Mouse (Mus musculus) intestine, embryonic 16.5 days (tissue): ENCODE measurements at regions not wholly inside any gene's neighbourhood (a gene's known extent, or its start where the extent isn't known, plus 50 kb on each side); places are given as distances from the start of the nearest gene placed in this dataset.

Source experiments
- ATAC-seq: fragments of 200-750 bp; cut with Nextera tagmentation; 2 replicates; pipeline ENCODE4 v1.8.0; 2017; ENCODE audit warnings: moderate TSS enrichment, moderate library complexity
- H3K27ac ChIP-seq: fragments of 300-500 bp; sonication (generic); 2 replicates; pipeline ENCODE4 v1.5.1; 2014; ENCODE audit warnings: mild to moderate bottlenecking, low read length
- H3K27me3 ChIP-seq: fragments of 300-500 bp; sonication (generic); replicated peaks from 2 replicates; pipeline ENCODE4 v1.6.1; 2014; ENCODE audit warnings: low read length, control low read depth, mixed read lengths; ENCODE audit not compliant: control insufficient read depth, insufficient read depth
- H3K36me3 ChIP-seq: fragments of 300-500 bp; sonication (generic); 2 replicates; pipeline ENCODE4 v1.6.1; 2014; ENCODE audit warnings: low read length, control low read depth; ENCODE audit not compliant: control insufficient read depth, insufficient read depth
- H3K4me1 ChIP-seq: fragments of 300-500 bp; sonication (generic); 2 replicates; pipeline ENCODE4 v1.6.1; 2014; ENCODE audit warnings: low read length, control low read depth, mixed read lengths; ENCODE audit not compliant: control insufficient read depth, insufficient read depth
- H3K4me2 ChIP-seq: fragments of 300-500 bp; sonication (generic); 2 replicates; pipeline ENCODE4 v1.6.1; 2014; ENCODE audit warnings: low read depth, low read length, control low read depth
- H3K4me3 ChIP-seq: fragments of 300-500 bp; sonication (generic); 2 replicates; pipeline ENCODE4 v1.5.1; 2014; ENCODE audit warnings: mild to moderate bottlenecking, low read length
- H3K9ac ChIP-seq: fragments of 300-500 bp; sonication (generic); 2 replicates; pipeline ENCODE4 v1.6.1; 2014; ENCODE audit warnings: low read depth, low read length
- H3K9me3 ChIP-seq: fragments of 300-500 bp; sonication (generic); 2 replicates; pipeline ENCODE4 v1.6.1; 2016; ENCODE audit warnings: low read length, control low read depth; ENCODE audit not compliant: control insufficient read depth
- WGBS: fragments of 180-500 bp; shearing (Covaris S2); extraction: QIAGEN DNeasy Blood & Tissue Kit; methylation state at CpG from one replicate; pipeline ENCODE4 v1.1.7; 2014; 5-methylcytosine and 5-hydroxymethylcytosine counted together

DNA sequence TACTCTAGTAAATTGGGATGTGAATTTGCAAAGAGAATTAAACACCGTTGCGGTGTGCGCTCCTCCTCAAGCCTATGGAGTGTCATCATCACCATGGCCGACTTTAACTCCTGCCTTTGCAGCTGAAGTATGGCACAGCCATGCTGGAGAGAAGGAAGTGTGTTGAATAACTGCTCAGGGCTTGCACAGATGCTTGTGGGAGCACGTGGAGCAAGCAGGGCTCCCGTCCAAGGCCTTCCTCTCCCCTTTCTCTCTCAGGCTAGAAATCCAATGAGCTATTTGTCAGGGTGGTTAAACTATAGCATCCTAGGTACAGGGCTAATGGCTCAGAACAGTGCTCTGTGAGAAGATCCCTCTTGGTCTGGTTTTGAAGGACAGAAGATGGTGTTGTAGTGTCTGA, 79.5 kb upstream of the Arhgap21 start:
- Histone ChIP-seq H3K4me2 (no peak overlapping the region), H3K27ac (no peak overlapping the region), H3K4me1 (no peaks in the 10 kb centered on the region), H3K4me3 (no peak overlapping the region), H3K9me3 (no peaks in the 10 kb centered on the region), H3K9ac (no peak overlapping the region), H3K36me3 (no peaks in the 10 kb centered on the region), H3K27me3 (no peaks in the 10 kb centered on the region)
- WGBS = 82% methylated on average over 6 of the region's 6 CpGs
- ATAC-seq = no peak

DNA sequence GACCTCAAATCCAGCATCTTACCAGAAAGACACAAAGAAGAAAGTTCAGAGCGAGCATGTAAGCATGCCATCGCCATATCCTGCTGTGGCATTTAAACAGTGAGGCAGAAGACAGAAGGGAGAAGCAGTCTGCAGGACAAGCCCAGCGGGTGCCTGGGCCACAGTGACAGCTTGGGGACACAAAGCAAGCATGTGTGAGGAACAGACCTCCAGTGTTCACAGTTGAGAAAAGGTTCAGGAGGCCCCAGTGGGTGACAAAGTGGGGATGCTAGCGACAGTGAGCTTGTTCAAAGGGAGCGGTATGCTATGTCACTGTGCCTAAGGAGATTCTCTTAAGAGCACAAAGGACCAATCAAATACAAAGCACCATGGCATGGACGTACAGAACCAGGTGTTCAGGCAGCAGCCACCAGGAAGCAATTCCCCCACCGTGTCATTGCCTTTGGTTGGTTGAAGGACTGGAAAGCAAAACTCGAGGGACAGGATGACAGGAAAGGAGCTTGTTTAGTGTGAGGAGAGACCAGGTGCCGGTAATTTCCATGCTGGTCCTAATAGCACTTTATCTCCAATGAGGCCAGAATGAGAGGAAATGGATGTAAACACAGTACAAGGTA, 77.9 kb upstream of the Arhgap21 start:
- no peak overlapping the region for H3K4me3 ChIP-seq
- WGBS = 60% methylated on average over 9 of the region's 9 CpGs
- no peaks in the 10 kb centered on the region for H3K27me3 ChIP-seq
- no peak overlapping the region for H3K4me2 ChIP-seq
- H3K9me3 ChIP-seq = no peaks in the 10 kb centered on the region
- ATAC-seq = no peak
- H3K36me3 ChIP-seq = no peaks in the 10 kb centered on the region
- no peak overlapping the region for H3K27ac ChIP-seq
- H3K4me1 ChIP-seq = no peaks in the 10 kb centered on the region
- no peak overlapping the region for H3K9ac ChIP-seq

DNA sequence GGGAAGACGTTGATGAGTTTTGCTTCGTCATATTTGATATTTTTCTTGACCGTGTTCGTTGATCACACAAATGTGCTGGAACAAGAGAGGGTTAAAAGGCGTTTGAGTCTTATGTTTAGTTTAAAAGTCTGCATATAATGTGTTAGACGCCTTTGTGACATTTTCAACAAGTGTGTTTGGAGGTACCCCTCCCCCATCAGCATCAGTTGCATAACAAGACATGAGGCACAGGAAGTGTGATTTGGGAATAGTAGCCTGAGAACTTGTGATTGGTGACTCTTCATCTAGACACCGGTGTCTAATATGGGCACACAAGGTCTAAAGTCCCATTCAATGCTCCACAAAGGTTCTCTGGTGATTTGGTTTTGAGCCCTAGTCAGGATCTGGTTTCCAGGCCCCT, 76.1 kb upstream of the Arhgap21 start:
- Histone ChIP-seq H3K4me2 (no peak overlapping the region), H3K27ac (no peak overlapping the region), H3K4me3 (no peak overlapping the region), H3K9ac (no peak overlapping the region), H3K36me3 (no peaks in the 10 kb centered on the region), H3K27me3 (no peaks in the 10 kb centered on the region), H3K9me3 (no peaks in the 10 kb centered on the region), H3K4me1 (no peaks in the 10 kb centered on the region)
- WGBS = 83% methylated on average over 7 of the region's 7 CpGs
- no peak for ATAC-seq

DNA sequence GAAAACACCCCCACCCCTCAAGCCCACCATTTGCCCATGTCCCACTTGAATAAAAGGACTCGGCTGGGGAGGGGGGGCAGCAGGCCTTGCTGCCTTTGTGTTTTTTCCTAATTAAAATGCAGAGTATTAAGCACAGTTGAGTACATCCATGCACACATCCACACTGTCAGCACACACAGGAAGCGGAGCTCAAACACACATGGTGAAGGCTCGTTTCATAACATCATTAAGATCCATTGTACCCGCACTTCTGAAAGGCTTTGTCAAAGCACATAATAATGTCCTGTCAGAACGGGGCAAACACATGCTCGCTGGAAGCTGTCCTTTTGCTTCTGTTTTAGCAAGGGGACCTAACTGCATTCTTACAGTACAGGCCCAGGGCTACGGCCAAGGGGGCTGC, 75.3 kb upstream of the Arhgap21 start:
- WGBS = 64% methylated on average over 7 of the region's 7 CpGs

DNA sequence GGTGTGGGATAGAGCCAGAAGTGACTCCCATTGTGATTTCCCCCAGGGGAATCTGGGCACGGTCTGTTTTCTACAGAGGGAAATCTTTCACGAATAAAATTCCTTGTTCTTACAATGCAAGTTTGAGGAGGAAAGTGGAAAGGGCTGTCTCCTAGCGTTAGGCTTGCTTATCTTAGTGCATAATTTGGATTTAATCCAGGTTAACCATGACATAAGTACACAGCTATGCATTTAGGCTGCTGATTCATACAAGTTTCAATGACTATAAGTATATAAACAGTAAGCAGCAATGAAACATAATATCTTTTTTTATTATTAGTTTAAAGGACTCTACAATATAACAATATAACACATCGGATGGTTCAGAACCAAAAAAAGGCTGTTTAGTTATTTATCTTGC, 74.6 kb upstream of the Arhgap21 start:
- H3K9me3 ChIP-seq = no peaks in the 10 kb centered on the region
- ATAC-seq = no peak
- no peaks in the 10 kb centered on the region for H3K27me3 ChIP-seq
- H3K4me1 ChIP-seq = no peaks in the 10 kb centered on the region
- H3K4me3 ChIP-seq = no peak overlapping the region
- WGBS = 42% methylated on average over 4 of the region's 4 CpGs
- H3K36me3 ChIP-seq = no peaks in the 10 kb centered on the region
- no peak overlapping the region for H3K9ac ChIP-seq
- no peak overlapping the region for H3K27ac ChIP-seq
- no peak overlapping the region for H3K4me2 ChIP-seq

More for the DNA sequence above, 75.3 kb upstream of the Arhgap21 start:
- Histone ChIP-seq H3K9me3 (no peaks in the 10 kb centered on the region), H3K4me1 (no peaks in the 10 kb centered on the region), H3K4me3 (no peak overlapping the region), H3K36me3 (no peaks in the 10 kb centered on the region), H3K4me2 (no peak overlapping the region), H3K27me3 (no peaks in the 10 kb centered on the region), H3K9ac (no peak overlapping the region), H3K27ac (no peak overlapping the region)
- ATAC-seq = no peak

DNA sequence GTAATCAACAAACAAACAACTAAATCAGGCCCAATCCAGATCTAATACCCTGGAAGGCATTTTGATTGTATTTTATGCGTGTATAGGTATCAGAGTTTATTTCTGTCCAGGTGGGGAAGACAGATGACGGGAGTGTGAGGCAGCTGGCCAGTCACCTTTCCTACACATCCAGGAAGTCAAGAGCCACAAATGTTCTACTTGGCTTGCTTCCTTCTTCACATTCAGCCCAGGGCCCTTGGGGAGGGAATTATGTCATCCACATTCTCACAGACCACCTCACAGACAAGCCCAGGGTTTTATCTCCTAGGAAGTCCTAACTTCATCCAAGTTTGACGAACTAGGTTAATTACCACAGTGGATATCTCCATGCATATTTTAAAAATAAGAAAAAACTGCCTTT, 68.9 kb upstream of the Arhgap21 start:
- no peak overlapping the region for H3K27ac ChIP-seq
- peak; percentile 31; the same call in 1 of the 2 replicates for ATAC-seq
- no peaks in the 10 kb centered on the region for H3K36me3 ChIP-seq
- H3K27me3 ChIP-seq = no peaks in the 10 kb centered on the region
- H3K4me3 ChIP-seq = no peak overlapping the region
- WGBS = 63% methylated on average over 3 of the region's 3 CpGs
- no peak overlapping the region for H3K9ac ChIP-seq
- H3K4me1 ChIP-seq = peaks cover 12% of the 10 kb centered on the region
- no peaks in the 10 kb centered on the region for H3K9me3 ChIP-seq
- no peak overlapping the region for H3K4me2 ChIP-seq

DNA sequence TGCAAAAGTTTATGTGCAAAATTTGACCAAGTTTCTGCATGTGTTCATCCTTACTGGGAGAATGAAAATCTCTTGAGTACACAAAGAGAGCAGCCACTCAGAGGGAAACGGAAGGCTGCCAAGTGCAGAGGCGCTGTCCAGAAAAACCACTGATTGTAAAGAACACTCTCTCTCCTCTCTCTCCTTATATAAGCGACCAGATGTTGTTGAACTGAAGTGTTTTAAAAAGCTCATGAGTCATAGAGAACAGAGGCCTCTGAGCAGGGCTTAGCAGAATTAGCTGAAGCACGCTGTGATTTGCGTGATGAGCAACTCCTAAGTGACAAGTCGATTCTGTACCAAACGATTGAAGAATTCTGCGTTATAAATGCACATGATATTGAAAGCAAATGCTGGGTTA, 68.5 kb upstream of the Arhgap21 start:
- Histone ChIP-seq H3K27me3 (no peaks in the 10 kb centered on the region), H3K9me3 (no peaks in the 10 kb centered on the region), H3K36me3 (no peaks in the 10 kb centered on the region), H3K9ac (no peak overlapping the region), H3K27ac (no peak overlapping the region), H3K4me3 (no peak overlapping the region), H3K4me2 (no peak overlapping the region), H3K4me1 (peaks cover 12% of the 10 kb centered on the region)
- ATAC-seq = peak; percentile 83
- 32% methylated on average over 8 of the region's 8 CpGs for WGBS

DNA sequence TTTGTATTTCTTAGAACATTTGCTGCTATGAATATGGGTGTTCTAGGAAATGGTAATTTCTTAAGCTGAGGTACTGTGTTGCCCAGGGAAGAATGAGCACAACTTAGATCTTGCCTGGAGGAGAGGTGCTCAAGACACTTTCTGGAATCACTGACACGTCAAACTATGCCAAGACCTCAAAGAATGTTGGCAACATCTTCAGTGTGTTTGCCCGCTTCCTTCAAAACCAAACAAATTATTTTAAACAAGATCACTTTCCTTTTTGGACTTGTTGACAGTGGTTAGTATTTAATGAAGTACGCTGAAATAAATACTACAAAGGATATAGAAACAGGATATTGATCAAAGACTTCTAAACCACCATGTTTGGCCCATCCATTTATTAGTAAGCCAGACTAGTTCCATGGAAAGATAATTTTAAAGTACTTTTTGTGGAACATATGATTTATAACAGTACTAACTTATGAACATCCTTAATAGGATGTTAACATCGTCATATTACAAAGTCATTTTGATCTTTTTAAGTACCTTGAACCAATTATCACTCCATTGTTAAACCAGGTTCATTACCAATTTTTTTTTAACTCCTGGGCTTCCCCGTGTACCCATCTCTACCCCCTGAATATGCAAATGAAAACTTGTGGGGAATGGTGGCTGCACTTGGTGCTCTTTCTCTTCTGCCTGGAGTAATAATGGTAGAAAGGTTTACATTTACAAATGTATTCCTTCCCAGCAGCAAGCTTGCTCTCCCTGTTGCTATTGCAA, 67.4 kb upstream of the Arhgap21 start:
- no peaks in the 10 kb centered on the region for H3K9me3 ChIP-seq
- 74% methylated on average over 5 of the region's 5 CpGs for WGBS
- H3K36me3 ChIP-seq = no peaks in the 10 kb centered on the region
- no peak overlapping the region for H3K9ac ChIP-seq
- peaks cover 12% of the 10 kb centered on the region for H3K4me1 ChIP-seq
- ATAC-seq = no peak
- H3K4me2 ChIP-seq = no peak overlapping the region
- H3K27me3 ChIP-seq = no peaks in the 10 kb centered on the region
- no peak overlapping the region for H3K4me3 ChIP-seq
- no peak overlapping the region for H3K27ac ChIP-seq

DNA sequence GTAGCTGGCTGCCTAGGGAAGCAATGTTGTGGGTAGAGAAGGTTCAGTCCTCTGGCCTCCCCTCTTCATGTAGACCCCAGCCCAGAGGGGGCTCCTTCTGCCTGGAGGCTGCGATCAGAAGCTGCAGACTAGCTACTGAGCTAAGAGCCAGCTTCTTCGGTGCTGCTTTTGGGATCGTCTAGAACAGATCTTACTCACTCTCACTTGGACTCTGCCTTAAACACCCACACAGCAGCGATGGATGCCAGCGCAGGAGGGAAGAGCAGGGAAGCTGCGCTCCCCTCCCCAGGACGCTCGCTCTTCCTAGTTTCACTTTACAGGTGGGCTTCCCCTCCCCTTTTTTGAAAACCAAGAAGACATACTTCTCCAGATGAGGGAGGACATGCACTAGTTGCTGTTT, 66.0 kb upstream of the Arhgap21 start:
- no peaks in the 10 kb centered on the region for H3K9me3 ChIP-seq
- no peaks in the 10 kb centered on the region for H3K36me3 ChIP-seq
- H3K4me3 ChIP-seq = no peak overlapping the region; the same call in 1 of the 2 replicates
- H3K4me1 ChIP-seq = peaks cover 12% of the 10 kb centered on the region
- no peaks in the 10 kb centered on the region for H3K27me3 ChIP-seq
- no peak overlapping the region; the same call in 1 of the 2 replicates for H3K27ac ChIP-seq
- H3K4me2 ChIP-seq = peak overlapping the region; percentile 40
- 46% methylated on average over 8 of the region's 8 CpGs for WGBS
- H3K9ac ChIP-seq = peak overlapping the region; percentile 37; the same call in 1 of the 2 replicates
- no peak for ATAC-seq
